Mouse (Mus musculus) gastrocnemius, adult 18-20 months (tissue): ENCODE data around the gene Tcl1b3. TPM values are rescaled to one million over a fixed set of nuclear protein-coding genes. Genes with fewer than 3 reads are reported as not detected.
A peak's percentile ranks its signal among the peaks of the same experiment; 100 is the strongest.
"Not testable (repeated sequence)": the region's sequence is repeated elsewhere in the genome, so short reads cannot be mapped to it uniquely, and the experiment has no call there.

ENCODE experiments used
- DNase-seq: peaks from one replicate; pipeline ENCODE4 v3.0.0; 2021; ENCODE audit warnings: low spot score
- long read RNA-seq, 2 experiments: library from polyadenylated mRNA; stranded (forward); transcript quantifications; one replicate each; pipeline ENCODE4 v2.0.0; 2021
- total RNA-seq, 2 experiments: library from RNA; stranded (reverse); gene quantifications; 2 replicates each; pipeline ENCODE4 v1.2.3; 2021

Gene Tcl1b3
- total RNA-seq, result not detected
- long read RNA-seq, experiment 1, result 0 reads
- long read RNA-seq, experiment 2, result 0 reads

- DNase-seq, result not testable (repeated sequence)
Measured at GRCm38 (mm10) chr12:105190743-105191142, at the start of gene Tcl1b3. Gene Tcl1b3 (plus strand): TSS chr12:105191043.

- no peak for DNase-seq
Measured at GRCm38 (mm10) chr12:105143096-105143495, 47.7 kb upstream of the Tcl1b3 start.

- not testable (repeated sequence) for DNase-seq
Measured at GRCm38 (mm10) chr12:105144928-105145327, 45.9 kb upstream of the Tcl1b3 start.

- DNase-seq, result no peak
Measured at GRCm38 (mm10) chr12:105145714-105146113, 45.1 kb upstream of the Tcl1b3 start, which contains the start of gene Tcl1b2. Gene Tcl1b2 (plus strand): TSS chr12:105146014.

- peak; percentile 25 for DNase-seq
Measured at GRCm38 (mm10) chr12:105155286-105155685, 35.6 kb upstream of the Tcl1b3 start.

GRCm38 (mm10) chr12:105158842-105159241 is 32.0 kb upstream of the Tcl1b3 start:
- DNase-seq, result no peak

GRCm38 (mm10) chr12:105159390-105159789 is 31.5 kb upstream of the Tcl1b3 start, which contains the start of gene Tcl1b1:
Gene Tcl1b1 (plus strand): TSS chr12:105159690.
- no peak for DNase-seq

GRCm38 (mm10) chr12:105166734-105167133 is 24.1 kb upstream of the Tcl1b3 start:
- DNase-seq, result no peak

GRCm38 (mm10) chr12:105173366-105173765 is 17.5 kb upstream of the Tcl1b3 start:
- no peak for DNase-seq

GRCm38 (mm10) chr12:105174318-105174717 is 16.5 kb upstream of the Tcl1b3 start:
- DNase-seq, result peak; percentile 42

- not testable (repeated sequence) for DNase-seq
Measured at GRCm38 (mm10) chr12:105176044-105176443, 14.8 kb upstream of the Tcl1b3 start, which contains the start of gene Tcl1b5. Gene Tcl1b5 (plus strand): TSS chr12:105176344.

GRCm38 (mm10) chr12:105181040-105181644 is 9.7 kb upstream of the Tcl1b3 start:
- not testable (repeated sequence) for DNase-seq

GRCm38 (mm10) chr12:105188980-105189379 is 1.9 kb upstream of the Tcl1b3 start:
- peak; percentile 2 for DNase-seq

GRCm38 (mm10) chr12:105199684-105200497 is 9.0 kb downstream of the Tcl1b3 start:
- not testable (repeated sequence) for DNase-seq

- not testable (repeated sequence) for DNase-seq
Measured at GRCm38 (mm10) chr12:105201657-105202056, 10.8 kb downstream of the Tcl1b3 start, which contains the start of gene Tcl1b4. Gene Tcl1b4 (plus strand): TSS chr12:105201957.

- no peak for DNase-seq
Measured at GRCm38 (mm10) chr12:105207071-105207470, 16.2 kb downstream of the Tcl1b3 start.

- DNase-seq, result no peak
Measured at GRCm38 (mm10) chr12:105208441-105208840, 17.6 kb downstream of the Tcl1b3 start.

- DNase-seq, result no peak
Measured at GRCm38 (mm10) chr12:105209231-105209630, 18.4 kb downstream of the Tcl1b3 start.

GRCm38 (mm10) chr12:105217101-105217760 is 26.4 kb downstream of the Tcl1b3 start:
- no peak for DNase-seq

GRCm38 (mm10) chr12:105222601-105223319 is 31.9 kb downstream of the Tcl1b3 start, which contains the start of gene Tcl1:
Gene Tcl1 (minus strand): TSS chr12:105222793.
- DNase-seq, result no peak
